Mouse (Mus musculus): ENCODE data around the gene Ptcd1. TPM values are rescaled to one million over a fixed set of nuclear protein-coding genes. Genes with fewer than 3 reads are reported as not detected.

Gene Ptcd1
- total and polyA plus RNA-seq, 2 experiments from 2014 or later: 20.3 to 27.9 TPM

GRCm38 (mm10) chr5:145126580-145126979, 40.3 kb downstream of the Ptcd1 start:
- Histone ChIP-seq H3K9ac (replicated peaks; ENCODE audit: low read length, poor library complexity, severe bottlenecking) (no peak overlapping the region), H3K27ac (ENCODE audit: low read depth, low read length) (no peak overlapping the region), H3K4me2 (ENCODE audit: low read depth, low read length, poor library complexity, severe bottlenecking) (no peak overlapping the region), H3K4me3 (ENCODE audit: low read depth, low read length) (no peak overlapping the region), H3K4me1 (ENCODE audit: insufficient read depth, low read length) (no peaks in the 10 kb centered on the region), H3K36me3 (ENCODE audit: insufficient read depth, low read length) (peaks cover 34% of the 10 kb centered on the region), H3K27me3 (ENCODE audit: insufficient read depth, low read length) (no peaks in the 10 kb centered on the region), H3K9me3 (ENCODE audit: low read length) (no peaks in the 10 kb centered on the region)
- no peak for DNase-seq (ENCODE audit: low spot score)
- no peak for TF ChIP-seq CTCF (IDR thresholded peaks at IDR 0.05)
- ATAC-seq (ENCODE audit: low FRiP score): no peak
- 94% methylated on average over 9 of the region's 9 CpGs for WGBS

- no peak overlapping the region for H3K9ac ChIP-seq (replicated peaks; ENCODE audit: low read length, poor library complexity, severe bottlenecking)
- H3K36me3 ChIP-seq (ENCODE audit: insufficient read depth, low read length): peaks cover 12% of the 10 kb centered on the region
- WGBS: 94% methylated on average over 19 of the region's 19 CpGs
- H3K4me2 ChIP-seq (ENCODE audit: low read depth, low read length, poor library complexity, severe bottlenecking): no peak overlapping the region
- H3K4me1 ChIP-seq (ENCODE audit: insufficient read depth, low read length): no peaks in the 10 kb centered on the region
- no peaks in the 10 kb centered on the region; the same call in 1 of the 2 replicates for H3K9me3 ChIP-seq (ENCODE audit: low read length)
- no peak for ATAC-seq (ENCODE audit: low FRiP score)
- H3K4me3 ChIP-seq (ENCODE audit: low read depth, low read length): no peak overlapping the region
- no peaks in the 10 kb centered on the region for H3K27me3 ChIP-seq (ENCODE audit: insufficient read depth, low read length)
- no peak overlapping the region for H3K27ac ChIP-seq (ENCODE audit: low read depth, low read length)
- no peak for DNase-seq (ENCODE audit: low spot score)
- TF ChIP-seq CTCF (IDR thresholded peaks at IDR 0.05): no peak
Measured at GRCm38 (mm10) chr5:145123396-145123795, 43.5 kb downstream of the Ptcd1 start.

DNA sequence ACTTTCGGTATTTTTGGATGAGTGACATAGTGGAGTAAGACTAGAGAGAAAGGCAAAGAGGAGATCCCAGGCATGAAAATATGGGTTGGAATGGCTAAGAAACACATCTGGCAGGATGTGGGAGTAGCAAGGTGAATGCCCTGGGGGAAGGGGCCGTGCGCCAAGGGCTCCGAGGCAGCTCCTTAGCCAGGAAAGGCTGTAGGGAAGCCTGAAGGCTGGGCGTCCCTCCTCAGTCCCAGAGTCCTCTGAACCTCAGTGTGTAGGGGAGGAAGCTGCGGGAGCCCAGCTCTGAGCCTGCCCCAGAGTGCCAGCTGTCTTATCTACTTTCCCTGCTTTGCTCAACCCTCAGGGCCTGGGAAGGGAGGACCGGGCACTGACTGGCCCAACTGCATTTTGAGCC, 46.0 kb downstream of the Ptcd1 start:
- Histone ChIP-seq H3K4me3 (ENCODE audit: low read depth, low read length) (no peak overlapping the region), H3K9me3 (ENCODE audit: low read length) (no peaks in the 10 kb centered on the region; the same call in 1 of the 2 replicates), H3K27ac (ENCODE audit: low read depth, low read length) (no peak overlapping the region), H3K36me3 (ENCODE audit: insufficient read depth, low read length) (0 out of 2 replicates have a peak, but pooled peaks cover 3% of the 10 kb centered on the region), H3K9ac (replicated peaks; ENCODE audit: low read length, poor library complexity, severe bottlenecking) (no peak overlapping the region), H3K4me2 (ENCODE audit: low read depth, low read length, poor library complexity, severe bottlenecking) (no peak overlapping the region), H3K27me3 (ENCODE audit: insufficient read depth, low read length) (no peaks in the 10 kb centered on the region), H3K4me1 (ENCODE audit: insufficient read depth, low read length) (no peaks in the 10 kb centered on the region)
- ATAC-seq (ENCODE audit: low FRiP score) (no peak), DNase-seq (ENCODE audit: low spot score) (no peak)
- 68% methylated on average over 7 of the region's 7 CpGs for WGBS
- TF ChIP-seq CTCF (IDR thresholded peaks at IDR 0.05): no peak

- peak; percentile 34 for TF ChIP-seq CTCF (IDR thresholded peaks at IDR 0.05)
- Histone ChIP-seq H3K4me1 (ENCODE audit: insufficient read depth, low read length) (no peaks in the 10 kb centered on the region), H3K27me3 (ENCODE audit: insufficient read depth, low read length) (peaks cover 5% of the 10 kb centered on the region), H3K36me3 (ENCODE audit: insufficient read depth, low read length) (no peaks in the 10 kb centered on the region), H3K9me3 (ENCODE audit: low read length) (no peaks in the 10 kb centered on the region; the same call in 1 of the 2 replicates), H3K9ac (replicated peaks; ENCODE audit: low read length, poor library complexity, severe bottlenecking) (no peak overlapping the region), H3K27ac (ENCODE audit: low read depth, low read length) (no peak overlapping the region), H3K4me2 (ENCODE audit: low read depth, low read length, poor library complexity, severe bottlenecking) (no peak overlapping the region), H3K4me3 (ENCODE audit: low read depth, low read length) (no peak overlapping the region)
- ATAC-seq (ENCODE audit: low FRiP score) (no peak), DNase-seq (ENCODE audit: low spot score) (no peak)
- 92% methylated on average over 2 of the region's 2 CpGs for WGBS
Measured at GRCm38 (mm10) chr5:145119385-145119784, 47.5 kb downstream of the Ptcd1 start.

DNA sequence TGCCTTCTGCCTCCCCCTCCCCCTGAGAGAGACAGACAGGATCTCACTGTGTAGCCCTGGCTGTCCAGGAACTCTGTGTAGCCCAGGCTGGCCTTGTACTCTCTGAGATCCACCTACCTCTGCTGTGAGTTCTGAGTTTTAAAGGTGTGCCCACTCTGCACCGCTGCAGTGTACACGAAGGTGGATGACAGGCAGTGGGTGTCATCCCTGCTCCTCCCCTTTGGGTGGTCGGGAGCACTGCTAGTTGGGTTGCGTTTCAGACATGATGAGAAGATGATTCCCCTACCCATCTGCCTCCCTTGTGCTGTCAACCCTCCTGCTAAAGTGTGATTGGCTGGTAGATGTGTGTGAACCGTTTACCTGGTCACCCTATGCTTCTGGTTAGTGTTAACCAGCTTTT, 48.4 kb downstream of the Ptcd1 start:
- ATAC-seq (ENCODE audit: low FRiP score) (no peak), DNase-seq (ENCODE audit: low spot score) (no peak)
- no peaks in the 10 kb centered on the region for H3K36me3 ChIP-seq (ENCODE audit: insufficient read depth, low read length)
- 90% methylated on average over 5 of the region's 5 CpGs for WGBS
- no peak overlapping the region for H3K9ac ChIP-seq (replicated peaks; ENCODE audit: low read length, poor library complexity, severe bottlenecking)
- H3K27me3 ChIP-seq (ENCODE audit: insufficient read depth, low read length): peaks cover 11% of the 10 kb centered on the region
- H3K4me1 ChIP-seq (ENCODE audit: insufficient read depth, low read length): no peaks in the 10 kb centered on the region
- H3K9me3 ChIP-seq (ENCODE audit: low read length): no peaks in the 10 kb centered on the region; the same call in 1 of the 2 replicates
- H3K27ac ChIP-seq (ENCODE audit: low read depth, low read length): no peak overlapping the region
- H3K4me2 ChIP-seq (ENCODE audit: low read depth, low read length, poor library complexity, severe bottlenecking): no peak overlapping the region
- no peak overlapping the region for H3K4me3 ChIP-seq (ENCODE audit: low read depth, low read length)
- no peak for TF ChIP-seq CTCF (IDR thresholded peaks at IDR 0.05)

GRCm38 (mm10) chr5:145118005-145118404, 48.9 kb downstream of the Ptcd1 start:
- H3K4me1 ChIP-seq (ENCODE audit: insufficient read depth, low read length): no peaks in the 10 kb centered on the region
- no peaks in the 10 kb centered on the region for H3K36me3 ChIP-seq (ENCODE audit: insufficient read depth, low read length)
- no peaks in the 10 kb centered on the region; the same call in 1 of the 2 replicates for H3K9me3 ChIP-seq (ENCODE audit: low read length)
- no peak for DNase-seq (ENCODE audit: low spot score)
- no peak overlapping the region for H3K27ac ChIP-seq (ENCODE audit: low read depth, low read length)
- H3K4me2 ChIP-seq (ENCODE audit: low read depth, low read length, poor library complexity, severe bottlenecking): no peak overlapping the region
- ATAC-seq (ENCODE audit: low FRiP score): no peak
- H3K27me3 ChIP-seq (ENCODE audit: insufficient read depth, low read length): peaks cover 12% of the 10 kb centered on the region
- H3K4me3 ChIP-seq (ENCODE audit: low read depth, low read length): no peak overlapping the region
- no peak overlapping the region for H3K9ac ChIP-seq (replicated peaks; ENCODE audit: low read length, poor library complexity, severe bottlenecking)
- no peak for TF ChIP-seq CTCF (IDR thresholded peaks at IDR 0.05)
- 66% methylated on average over 6 of the region's 6 CpGs for WGBS

Measured in midbrain, postnatal 0 days (tissue).